Mouse (Mus musculus): ENCODE measurements around the gene Six1.

Gene Six1

GRCm38 (mm10) chr12:73049520-73050225, 4.0 kb downstream of the Six1 start:
- DNase-seq (ENCODE audit: low spot score in 2 of 2), result no peak

- DNase-seq (ENCODE audit: low spot score in 2 of 2), result no peak
Observed at GRCm38 (mm10) chr12:73048537-73048936, 5.2 kb downstream of the Six1 start.

GRCm38 (mm10) chr12:73047576-73047975, 6.1 kb downstream of the Six1 start:
- no peak for DNase-seq (ENCODE audit: low spot score in 2 of 2)

GRCm38 (mm10) chr12:73046607-73047180, 7.0 kb downstream of the Six1 start:
- peak in 1 of 2 experiments; percentile 15 for DNase-seq (ENCODE audit: low spot score in 2 of 2)

GRCm38 (mm10) chr12:73045724-73046606, 7.7 kb downstream of the Six1 start:
- DNase-seq (ENCODE audit: low spot score in 2 of 2), result no peak

GRCm38 (mm10) chr12:73045046-73045723, 8.5 kb downstream of the Six1 start:
- DNase-seq (ENCODE audit: low spot score in 2 of 2), result no peak

- no peak for DNase-seq (ENCODE audit: low spot score in 2 of 2)
Observed at GRCm38 (mm10) chr12:73044221-73045045, 9.3 kb downstream of the Six1 start.

GRCm38 (mm10) chr12:73043396-73044167, 10.1 kb downstream of the Six1 start:
- no peak for DNase-seq (ENCODE audit: low spot score in 2 of 2)

GRCm38 (mm10) chr12:73042903-73043302, 10.8 kb downstream of the Six1 start:
- DNase-seq (ENCODE audit: low spot score in 2 of 2), result no peak

GRCm38 (mm10) chr12:73042406-73042805, 11.3 kb downstream of the Six1 start:
- no peak for DNase-seq (ENCODE audit: low spot score in 2 of 2)

GRCm38 (mm10) chr12:73041256-73041630, 12.4 kb downstream of the Six1 start:
- DNase-seq (ENCODE audit: low spot score in 2 of 2), result no peak

GRCm38 (mm10) chr12:73040563-73041255, 13.0 kb downstream of the Six1 start:
- DNase-seq (ENCODE audit: low spot score in 2 of 2), result no peak

- no peak for DNase-seq (ENCODE audit: low spot score in 2 of 2)
Observed at GRCm38 (mm10) chr12:73039939-73040562, 13.6 kb downstream of the Six1 start.

GRCm38 (mm10) chr12:73038992-73039938, 14.4 kb downstream of the Six1 start:
- no peak for DNase-seq (ENCODE audit: low spot score in 2 of 2)

- DNase-seq (ENCODE audit: low spot score in 2 of 2), result no peak
Observed at GRCm38 (mm10) chr12:73038441-73038991, 15.2 kb downstream of the Six1 start.

- no peak for DNase-seq (ENCODE audit: low spot score in 2 of 2)
Observed at GRCm38 (mm10) chr12:73037385-73038160, 16.1 kb downstream of the Six1 start.
